Mouse (Mus musculus) kidney, embryonic 15.5 days (tissue): ENCODE data around the gene Pltp. TPM values are rescaled to one million over a fixed set of nuclear protein-coding genes. Genes with fewer than 3 reads are reported as not detected.
"Not testable (repeated sequence)": the region's sequence is repeated elsewhere in the genome, so short reads cannot be mapped to it uniquely, and the experiment has no call there.

Experiments used
- ATAC-seq: fragments of 200-750 bp; cut with Nextera tagmentation; replicated peaks from 2 replicates; pipeline ENCODE4 v1.8.0; 2017; ENCODE audit warnings: moderate TSS enrichment; ENCODE audit not compliant: low FRiP score
- H3K27ac ChIP-seq: fragments of 300-500 bp; sonication (generic); 2 replicates; pipeline ENCODE4 v1.5.1; 2015; ENCODE audit warnings: mild to moderate bottlenecking, inconsistent platforms
- H3K27me3 ChIP-seq: fragments of 300-500 bp; sonication (generic); 2 replicates; pipeline ENCODE4 v1.6.1; 2015; ENCODE audit warnings: inconsistent platforms
- H3K36me3 ChIP-seq: fragments of 300-500 bp; sonication (generic); 2 replicates; pipeline ENCODE4 v1.6.1; 2015; ENCODE audit warnings: inconsistent platforms
- H3K4me1 ChIP-seq: fragments of 300-500 bp; sonication (generic); 2 replicates; pipeline ENCODE4 v1.6.1; 2015; ENCODE audit warnings: inconsistent platforms
- H3K4me2 ChIP-seq: fragments of 300-500 bp; sonication (generic); 2 replicates; pipeline ENCODE4 v1.6.1; 2015; ENCODE audit warnings: moderate library complexity, mild to moderate bottlenecking, inconsistent platforms
- H3K4me3 ChIP-seq: fragments of 300-500 bp; sonication (generic); replicated peaks from 2 replicates; pipeline ENCODE4 v1.5.1; 2015; ENCODE audit warnings: mild to moderate bottlenecking, inconsistent platforms
- H3K9ac ChIP-seq: fragments of 300-500 bp; sonication (generic); 2 replicates; pipeline ENCODE4 v1.6.1; 2015; ENCODE audit warnings: mild to moderate bottlenecking, inconsistent platforms
- H3K9me3 ChIP-seq: fragments of 300-500 bp; sonication (generic); replicated peaks from 2 replicates; pipeline ENCODE4 v1.6.1; 2016; ENCODE audit warnings: inconsistent platforms
- WGBS: fragments of 180-500 bp; shearing (Covaris S2); methylation state at CpG from one replicate; pipeline ENCODE4 v1.1.7; 2015; ENCODE audit warnings: mixed read lengths; 5-methylcytosine and 5-hydroxymethylcytosine counted together
- polyA plus RNA-seq: library from polyadenylated mRNA; unstranded; fragments of >200 nt; fragmentation: Nextera tagmentation; extraction: Ambion mirVana; gene quantifications from 2 replicates; pipeline ENCODE4 v1.2.1, GENCODE M21; 2015

Gene Pltp
- polyA plus RNA-seq, 1 experiment from 2014 or later = 38.7 TPM

DNA sequence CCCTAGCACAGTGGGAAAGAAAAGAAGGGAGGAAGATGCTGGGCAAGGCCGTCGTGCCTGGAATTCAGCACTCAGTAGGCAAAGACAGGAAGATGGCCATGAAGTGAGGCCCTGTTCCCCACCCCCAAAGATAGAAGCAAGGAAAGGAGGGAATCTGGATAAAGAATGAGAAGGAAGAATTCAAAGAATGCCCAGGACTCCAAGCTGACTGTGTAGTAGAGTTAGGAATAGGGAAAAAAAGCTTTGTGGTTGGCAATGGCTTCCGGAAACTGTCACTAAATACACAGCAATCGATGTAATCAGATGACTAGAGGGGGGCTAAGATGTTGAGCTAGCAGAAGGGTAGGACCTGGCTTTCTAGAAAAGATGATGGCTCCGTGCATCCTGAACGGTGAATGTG is 40.3 kb downstream of the Pltp start:
- no peak for ATAC-seq
- Histone ChIP-seq H3K27ac (no peak overlapping the region), H3K4me2 (no peak overlapping the region), H3K4me3 (no peak overlapping the region), H3K36me3 (peaks cover 21% of the 10 kb centered on the region), H3K27me3 (no peaks in the 10 kb centered on the region), H3K4me1 (peaks cover 9% of the 10 kb centered on the region), H3K9me3 (no peaks in the 10 kb centered on the region), H3K9ac (no peak overlapping the region)
- 83% methylated on average over 6 of the region's 6 CpGs for WGBS

DNA sequence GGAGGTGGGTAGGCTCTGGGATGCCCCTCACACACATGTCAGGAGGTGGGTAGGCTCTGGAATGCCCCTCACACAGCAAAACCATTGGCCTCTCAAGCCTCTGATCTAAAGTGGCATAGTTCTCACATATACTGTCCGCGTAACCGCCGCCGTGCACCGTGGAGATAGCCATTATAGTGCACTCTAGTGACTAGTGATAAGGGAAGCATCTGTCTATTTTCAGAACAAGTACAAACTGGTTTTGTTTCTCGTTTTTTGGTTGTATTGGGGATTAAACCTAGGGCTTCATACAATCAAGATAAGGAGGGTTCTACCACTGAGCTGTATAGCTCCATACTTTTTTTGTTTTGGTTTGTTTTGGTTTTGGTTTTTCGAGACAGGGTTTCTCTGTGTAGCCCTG is 41.7 kb downstream of the Pltp start:
- 91% methylated on average over 8 of the region's 8 CpGs for WGBS
- H3K4me3 ChIP-seq = no peak overlapping the region
- H3K9ac ChIP-seq = no peak overlapping the region
- no peaks in the 10 kb centered on the region for H3K9me3 ChIP-seq
- H3K4me2 ChIP-seq = no peak overlapping the region
- H3K27me3 ChIP-seq = no peaks in the 10 kb centered on the region
- no peak overlapping the region for H3K27ac ChIP-seq
- ATAC-seq = no peak
- peaks cover 11% of the 10 kb centered on the region for H3K36me3 ChIP-seq
- peaks cover 7% of the 10 kb centered on the region for H3K4me1 ChIP-seq

DNA sequence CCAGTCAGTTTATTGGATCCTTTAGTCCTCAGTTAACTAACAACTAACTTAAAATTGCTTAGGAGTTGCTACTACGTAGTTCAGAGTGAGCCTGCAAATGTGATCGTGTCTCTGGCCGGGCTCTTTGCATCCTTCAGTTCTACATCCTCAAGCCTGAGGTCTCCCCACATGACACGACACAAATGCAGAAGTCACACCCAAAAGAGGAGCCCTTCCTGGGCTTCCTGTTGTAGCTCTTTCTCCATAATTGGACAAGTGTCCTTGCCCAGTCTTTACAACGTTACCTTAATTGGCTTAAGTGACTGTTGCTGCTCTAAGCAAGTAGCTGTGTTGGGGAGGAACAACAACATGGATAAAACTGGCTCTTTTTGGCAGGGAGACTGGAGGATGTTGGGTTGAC is 42.2 kb downstream of the Pltp start:
- Histone ChIP-seq H3K4me1 (peaks cover 7% of the 10 kb centered on the region), H3K9ac (no peak overlapping the region), H3K9me3 (no peaks in the 10 kb centered on the region), H3K36me3 (peaks cover 11% of the 10 kb centered on the region; the same call in 1 of the 2 replicates), H3K4me2 (no peak overlapping the region), H3K27ac (no peak overlapping the region), H3K4me3 (no peak overlapping the region), H3K27me3 (no peaks in the 10 kb centered on the region)
- 87% methylated on average over 5 of the region's 5 CpGs for WGBS
- no peak for ATAC-seq

DNA sequence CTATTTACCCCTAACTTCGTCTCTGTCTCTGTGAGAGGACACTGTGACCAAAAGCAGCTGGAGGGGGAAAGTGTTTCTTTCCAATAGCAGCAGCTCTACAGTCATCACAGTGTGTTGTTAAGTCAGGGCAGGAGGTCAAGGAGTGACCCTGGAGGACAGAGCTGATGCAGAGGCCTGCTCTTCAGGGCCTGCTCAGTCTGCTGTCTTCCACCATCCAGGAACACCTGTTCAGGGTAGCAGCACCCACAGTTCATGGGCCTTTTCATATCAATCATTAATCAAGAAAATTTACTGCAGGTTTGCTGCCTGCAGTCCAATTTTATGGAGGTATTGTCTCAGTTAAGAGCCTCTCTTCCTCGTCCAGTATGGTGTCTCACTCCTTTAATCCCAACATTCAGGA is 44.0 kb downstream of the Pltp start:
- 40% methylated on average over 2 of the region's 2 CpGs for WGBS
- ATAC-seq = no peak

DNA sequence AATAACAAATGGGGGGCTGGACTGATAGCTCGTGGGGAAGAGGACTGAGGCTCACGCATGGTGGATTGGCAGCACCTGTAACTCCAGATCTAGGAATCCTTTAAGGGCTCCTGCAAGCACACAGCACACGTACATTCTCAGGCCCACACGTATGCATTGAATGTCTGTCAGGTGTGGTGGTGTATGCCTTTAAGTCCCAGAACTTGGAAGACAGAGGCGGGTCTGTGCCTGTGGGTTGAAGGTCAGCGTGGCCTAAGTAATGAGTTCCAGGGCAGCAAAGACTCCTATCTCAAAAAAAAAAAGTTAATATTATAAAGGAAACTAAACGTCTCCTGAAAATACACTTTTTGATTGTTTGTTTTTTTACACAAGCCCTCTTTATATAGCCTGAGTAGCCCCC is 50.9 kb downstream of the Pltp start:
- Histone ChIP-seq H3K36me3 (peaks cover 23% of the 10 kb centered on the region), H3K27me3 (no peaks in the 10 kb centered on the region), H3K4me3 (no peak overlapping the region), H3K27ac (no peak overlapping the region), H3K9me3 (no peaks in the 10 kb centered on the region), H3K4me1 (peaks cover 32% of the 10 kb centered on the region), H3K4me2 (no peak overlapping the region), H3K9ac (no peak overlapping the region)
- no peak for ATAC-seq
- 81% methylated on average over 7 of the region's 7 CpGs for WGBS

More for the DNA sequence above, 44.0 kb downstream of the Pltp start:
- Histone ChIP-seq H3K27ac (no peak overlapping the region), H3K9ac (no peak overlapping the region), H3K9me3 (no peaks in the 10 kb centered on the region), H3K4me1 (peaks cover 7% of the 10 kb centered on the region), H3K36me3 (peaks cover 13% of the 10 kb centered on the region; the same call in 1 of the 2 replicates), H3K4me3 (no peak overlapping the region), H3K4me2 (no peak overlapping the region), H3K27me3 (no peaks in the 10 kb centered on the region)

DNA sequence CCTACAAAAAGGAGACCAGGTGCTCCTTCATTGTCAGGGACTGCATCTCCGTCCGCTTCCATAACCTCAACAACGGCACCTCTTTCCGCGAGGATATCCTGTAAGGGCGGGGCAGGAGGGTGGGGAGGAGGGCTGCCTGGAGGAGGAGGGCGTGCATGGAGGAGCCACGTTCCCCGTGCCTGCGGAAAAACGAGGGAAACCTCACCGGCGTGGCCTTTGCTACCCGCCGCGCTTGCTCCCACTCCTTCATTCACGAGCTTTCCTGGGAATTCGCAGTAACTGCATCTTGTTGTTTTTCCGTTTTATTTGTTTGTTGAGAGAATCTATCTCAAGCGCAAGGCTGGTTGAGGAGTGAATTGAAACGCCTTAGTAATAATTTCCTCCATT is 52.2 kb downstream of the Pltp start:
- Histone ChIP-seq H3K36me3 (peaks cover 31% of the 10 kb centered on the region), H3K4me3 (peak overlapping the region; percentile 93), H3K27me3 (no peaks in the 10 kb centered on the region), H3K9ac (peak overlapping the region; percentile 70), H3K27ac (peak overlapping the region; percentile 91), H3K9me3 (no peaks in the 10 kb centered on the region), H3K4me1 (peaks cover 32% of the 10 kb centered on the region), H3K4me2 (peak overlapping the region; percentile 89)
- WGBS = 1% methylated on average over 21 of the region's 21 CpGs
- peak; percentile 73 for ATAC-seq

DNA sequence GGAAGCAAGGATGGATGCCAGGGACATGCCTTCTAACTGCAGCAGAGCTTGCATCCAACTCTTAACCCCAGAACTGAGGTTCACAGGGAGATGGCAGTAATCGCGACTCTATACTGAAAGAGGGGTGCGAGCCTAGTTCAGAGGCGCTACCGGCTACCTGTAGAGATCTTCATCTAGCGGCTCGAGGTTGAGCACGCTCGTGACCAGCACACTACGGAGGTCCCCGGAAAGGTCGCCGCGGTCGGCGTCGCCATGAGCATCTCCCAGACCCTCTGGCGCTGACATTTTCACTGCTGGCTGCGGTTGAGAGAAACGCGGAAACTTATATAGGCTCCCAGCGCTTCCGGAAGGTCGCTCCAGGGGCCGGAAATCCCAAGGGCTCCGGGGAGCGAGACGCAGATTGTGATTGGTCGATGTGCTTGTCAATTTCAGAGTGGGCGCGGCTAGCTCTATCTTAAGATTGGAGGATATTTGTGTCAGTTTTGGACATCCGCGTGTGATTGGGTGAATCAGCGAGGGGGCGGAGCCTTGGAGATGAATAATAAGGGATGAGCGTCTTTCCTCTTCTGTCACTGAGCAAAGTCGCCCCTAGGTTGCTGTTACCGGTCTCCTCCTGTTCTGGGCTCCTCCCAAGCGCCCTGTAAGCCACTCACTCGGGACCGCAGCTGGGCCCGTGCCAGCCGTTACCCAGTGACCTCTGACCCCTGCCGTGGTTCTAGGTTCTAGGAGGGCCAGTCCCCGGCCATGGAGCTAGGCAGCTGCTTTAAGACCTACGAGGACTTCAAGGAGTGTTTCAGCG is 52.8 kb downstream of the Pltp start, which contains the start of the genes Acot8 and Zswim3:
Acot8 (minus strand) TSS at position 350 of the 799 bp plus-strand sequence.
Zswim3 (plus strand) TSS at position 566 of the 799 bp plus-strand sequence.
- H3K9ac ChIP-seq = peak within 1 kb of the TSS; percentile 79
- peaks cover 32% of the 10 kb centered on the region for H3K4me1 ChIP-seq
- H3K36me3 ChIP-seq = peaks cover 37% of the 10 kb centered on the region
- peak within 1 kb of the TSS; percentile 93 for H3K4me3 ChIP-seq
- WGBS = under 1% methylated on average over 47 of the region's 47 CpGs
- peak; percentile 96 for ATAC-seq
- H3K9me3 ChIP-seq = no peaks in the 10 kb centered on the region
- no peaks in the 10 kb centered on the region for H3K27me3 ChIP-seq
- H3K4me2 ChIP-seq = peak within 1 kb of the TSS; percentile 89
- H3K27ac ChIP-seq = peak within 1 kb of the TSS; percentile 91

DNA sequence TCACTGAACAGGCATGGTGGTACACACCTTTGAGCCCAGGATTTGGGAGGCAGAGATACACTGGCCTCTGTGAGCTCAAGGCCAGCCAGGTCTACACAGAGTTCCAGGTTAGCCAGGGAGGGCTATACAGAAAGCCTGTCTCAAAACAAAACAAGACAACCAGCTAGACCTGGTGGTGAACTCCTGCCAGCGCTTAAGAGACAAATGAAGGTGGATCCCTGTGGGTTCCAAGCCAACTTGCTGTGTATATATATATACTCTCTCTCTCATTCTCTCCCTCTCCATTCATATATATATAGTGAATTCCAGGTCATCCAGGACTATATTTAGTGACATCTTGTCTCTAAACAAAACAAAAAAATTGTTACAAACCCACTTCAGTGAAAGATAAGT is 53.6 kb downstream of the Pltp start:
- Histone ChIP-seq H3K4me1 (peaks cover 32% of the 10 kb centered on the region), H3K4me3 (peak overlapping the region; percentile 93), H3K9ac (peak overlapping the region; percentile 79), H3K27me3 (no peaks in the 10 kb centered on the region), H3K9me3 (no peaks in the 10 kb centered on the region), H3K27ac (peak overlapping the region; percentile 91; the same call in 1 of the 2 replicates), H3K4me2 (peak overlapping the region; percentile 69), H3K36me3 (peaks cover 41% of the 10 kb centered on the region)
- WGBS = 55% methylated on average over 1 of the region's 1 CpGs
- ATAC-seq = no peak

DNA sequence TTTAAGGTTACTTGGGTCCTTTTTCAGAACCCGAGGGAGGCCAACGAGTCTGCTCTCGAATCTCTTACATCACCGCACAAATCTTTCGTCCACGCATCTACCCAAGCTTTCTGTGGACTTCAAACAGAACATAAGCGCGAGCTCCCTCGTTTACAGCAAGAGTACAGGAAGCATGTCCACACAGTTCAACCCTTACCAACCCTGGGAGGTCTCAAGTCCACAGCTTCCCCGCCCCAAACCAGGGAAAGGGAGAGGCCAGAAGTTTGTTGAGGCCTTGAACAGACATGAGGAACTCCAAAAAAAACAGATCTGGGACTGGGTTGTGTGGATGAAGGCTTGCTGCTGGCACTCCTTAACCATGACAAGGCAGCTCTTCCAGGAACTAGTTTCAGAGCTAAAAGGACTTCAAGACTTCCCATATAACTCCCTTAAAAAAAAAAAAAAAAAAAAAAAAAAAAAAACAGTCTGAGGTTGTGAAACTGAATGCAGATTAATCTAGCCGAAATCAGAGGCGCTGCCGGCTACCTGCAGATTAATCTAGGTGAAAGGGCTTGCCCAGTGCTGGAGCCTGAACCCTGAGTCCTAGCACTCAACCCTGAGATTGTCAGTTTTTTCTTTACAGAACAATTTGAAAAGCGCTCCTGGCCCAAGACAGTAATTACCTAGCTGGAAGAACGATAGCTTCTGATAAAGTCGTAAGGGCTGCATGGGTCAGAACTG is 54.1 kb downstream of the Pltp start:
- Histone ChIP-seq H3K4me3 (peak overlapping the region; percentile 93), H3K36me3 (peaks cover 41% of the 10 kb centered on the region), H3K9ac (peak overlapping the region; percentile 79), H3K4me2 (peak overlapping the region; percentile 69), H3K9me3 (no peaks in the 10 kb centered on the region), H3K27ac (no peak overlapping the region), H3K27me3 (no peaks in the 10 kb centered on the region), H3K4me1 (peaks cover 32% of the 10 kb centered on the region)
- no peak for ATAC-seq
- 87% methylated on average over 16 of the region's 16 CpGs for WGBS

DNA sequence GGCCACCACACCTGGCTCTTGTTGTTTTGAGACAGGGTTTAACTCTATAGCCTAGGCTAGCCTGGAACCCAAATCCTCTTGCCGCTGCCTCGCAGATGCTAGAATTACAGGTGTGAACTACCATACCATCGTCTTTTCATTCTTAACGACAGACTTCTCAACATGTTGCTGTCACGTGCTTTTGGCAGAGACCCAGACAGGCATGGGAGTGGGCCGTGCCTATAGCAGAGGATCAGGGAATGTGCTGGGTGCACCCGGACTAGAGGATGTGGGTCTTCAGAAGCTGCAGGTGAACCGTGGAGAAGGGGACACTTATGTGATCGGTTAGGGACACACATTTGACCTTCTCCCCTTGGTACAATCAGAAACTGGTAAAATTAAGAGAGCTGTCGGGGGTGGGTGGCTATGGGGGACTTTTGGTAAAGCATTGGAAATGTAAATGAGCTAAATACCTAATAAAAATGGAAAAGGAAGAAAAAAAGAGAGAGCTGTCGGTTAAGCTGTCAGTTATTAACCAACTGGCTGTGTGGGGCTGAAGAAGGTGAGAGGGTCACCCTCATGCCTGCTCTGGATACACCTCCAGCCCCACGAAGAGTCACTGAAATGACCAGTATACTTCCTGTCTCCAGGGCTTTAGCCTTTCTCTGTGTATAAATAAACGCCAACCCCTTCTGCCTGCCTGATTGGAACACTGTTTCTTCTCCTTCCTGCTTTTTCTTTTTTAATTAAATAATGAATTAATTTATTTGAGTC is 57.1 kb downstream of the Pltp start:
- H3K27ac ChIP-seq = no peak overlapping the region
- no peaks in the 10 kb centered on the region for H3K27me3 ChIP-seq
- H3K4me3 ChIP-seq = no peak overlapping the region
- peaks cover 20% of the 10 kb centered on the region for H3K4me1 ChIP-seq
- peaks cover 70% of the 10 kb centered on the region for H3K36me3 ChIP-seq
- H3K9ac ChIP-seq = no peak overlapping the region
- 85% methylated on average over 13 of the region's 13 CpGs for WGBS
- no peaks in the 10 kb centered on the region for H3K9me3 ChIP-seq
- ATAC-seq = no peak
- no peak overlapping the region for H3K4me2 ChIP-seq

DNA sequence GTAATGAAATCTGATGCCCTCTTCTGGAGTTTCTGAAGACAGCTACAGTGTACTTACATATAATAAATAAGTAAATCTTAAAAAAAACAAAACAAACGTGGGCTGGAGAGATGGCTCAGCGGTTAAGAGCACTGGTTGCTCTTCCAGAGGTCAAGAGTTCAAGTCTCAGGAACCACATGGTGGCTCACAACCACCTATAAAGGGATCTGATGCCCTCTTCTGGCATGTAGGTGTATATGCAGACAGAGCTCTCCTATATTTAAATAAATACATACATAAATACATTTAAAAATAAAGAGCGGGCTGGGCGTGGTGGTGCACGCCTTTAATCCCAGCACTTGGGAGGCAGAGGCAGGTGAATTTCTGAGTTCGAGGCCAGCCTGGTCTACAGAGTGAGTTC is 59.0 kb downstream of the Pltp start:
- not testable (repeated sequence) for H3K9ac ChIP-seq, H3K4me3 ChIP-seq, H3K9me3 ChIP-seq, H3K27me3 ChIP-seq, ATAC-seq, H3K4me2 ChIP-seq, H3K27ac ChIP-seq, H3K4me1 ChIP-seq
- WGBS = 84% methylated on average over 6 of the region's 6 CpGs
- peaks cover 82% of the 10 kb centered on the region for H3K36me3 ChIP-seq

DNA sequence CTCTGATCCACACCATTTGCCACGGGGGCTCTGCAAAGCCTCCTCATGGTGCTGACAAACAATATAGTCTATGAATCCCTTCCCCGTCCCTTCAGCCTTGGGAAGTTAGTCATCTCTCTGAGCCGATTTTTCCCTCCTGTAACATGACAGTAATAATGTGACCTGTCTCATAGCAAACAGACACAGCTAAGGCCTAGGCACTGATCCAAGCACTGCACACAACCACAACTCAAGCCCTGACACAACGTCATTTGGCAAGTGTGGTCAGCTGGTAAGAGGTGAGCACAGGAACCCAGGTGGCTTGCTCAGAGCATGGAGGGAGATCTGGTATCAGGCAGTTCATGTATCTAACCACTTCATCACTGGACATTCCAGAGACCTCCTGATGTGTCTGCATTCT is 61.6 kb downstream of the Pltp start:
- peaks cover 88% of the 10 kb centered on the region for H3K36me3 ChIP-seq
- H3K9me3 ChIP-seq = no peaks in the 10 kb centered on the region
- no peaks in the 10 kb centered on the region for H3K27me3 ChIP-seq
- no peak for ATAC-seq
- H3K4me1 ChIP-seq = no peaks in the 10 kb centered on the region
- no peak overlapping the region for H3K9ac ChIP-seq
- 77% methylated on average over 4 of the region's 4 CpGs for WGBS
- H3K27ac ChIP-seq = no peak overlapping the region
- H3K4me3 ChIP-seq = no peak overlapping the region
- no peak overlapping the region for H3K4me2 ChIP-seq
